Mouse (Mus musculus) small intestine, adult 2 months (tissue): ENCODE data around the gene St5. TPM values are rescaled to one million over a fixed set of nuclear protein-coding genes. Genes with fewer than 3 reads are reported as not detected.

Experiments
- H3K27ac ChIP-seq: fragments of 200-500 bp; 2 replicates; pipeline ENCODE4 v1.5.1; 2012; ENCODE audit warnings: low read depth, low read length, control low read depth, inconsistent platforms; ENCODE audit not compliant: insufficient read depth
- H3K27me3 ChIP-seq: fragments of 200-500 bp; 2 replicates; pipeline ENCODE4 v1.6.1; 2012; ENCODE audit warnings: mild to moderate bottlenecking, moderate library complexity, low read length, inconsistent platforms; ENCODE audit not compliant: control insufficient read depth, insufficient read depth
- H3K36me3 ChIP-seq: fragments of 200-500 bp; 2 replicates; pipeline ENCODE4 v1.6.1; 2012; ENCODE audit warnings: mild to moderate bottlenecking, low read length, control low read depth, inconsistent platforms; ENCODE audit not compliant: control insufficient read depth, insufficient read depth
- H3K4me1 ChIP-seq: fragments of 200-500 bp; 2 replicates; pipeline ENCODE4 v1.6.1; 2012; ENCODE audit warnings: low read length, inconsistent platforms, mixed read lengths; ENCODE audit not compliant: control insufficient read depth, insufficient read depth, insufficient read length
- H3K4me3 ChIP-seq: fragments of 200-500 bp; 2 replicates; pipeline ENCODE4 v1.5.1; 2012; ENCODE audit warnings: low read depth, mild to moderate bottlenecking, control low read depth, inconsistent platforms, low read length, moderate library complexity
- CTCF ChIP-seq: fragments of 200-500 bp; IDR thresholded peaks from 2 replicates; pipeline ENCODE4 v1.5.1; 2012; ENCODE audit warnings: low read depth, mild to moderate bottlenecking, control low read depth, inconsistent platforms, low read length, moderate library complexity, mixed read lengths; ENCODE audit not compliant: insufficient replicate concordance, insufficient read length; ENCODE audit errors: extremely low read depth
- POLR2A ChIP-seq: fragments of 200-500 bp; IDR thresholded peaks from 2 replicates; pipeline ENCODE4 v1.6.1; 2012; ENCODE audit warnings: low read depth, mild to moderate bottlenecking, control low read depth, inconsistent platforms, low read length, moderate library complexity
- WGBS: fragments of 180-500 bp; shearing (Covaris S2); methylation state at CpG from one replicate; pipeline ENCODE4 v1.1.7; 2018; 5-methylcytosine and 5-hydroxymethylcytosine counted together
- polyA plus RNA-seq: library from polyadenylated mRNA; depleted of rRNA; stranded (reverse); fragments of >200 nt; gene quantifications from 2 replicates; pipeline ENCODE4 v1.2.3, GENCODE M21; 2012

The St5 gene
- polyA plus RNA-seq, 1 experiment = 37.7 TPM

DNA sequence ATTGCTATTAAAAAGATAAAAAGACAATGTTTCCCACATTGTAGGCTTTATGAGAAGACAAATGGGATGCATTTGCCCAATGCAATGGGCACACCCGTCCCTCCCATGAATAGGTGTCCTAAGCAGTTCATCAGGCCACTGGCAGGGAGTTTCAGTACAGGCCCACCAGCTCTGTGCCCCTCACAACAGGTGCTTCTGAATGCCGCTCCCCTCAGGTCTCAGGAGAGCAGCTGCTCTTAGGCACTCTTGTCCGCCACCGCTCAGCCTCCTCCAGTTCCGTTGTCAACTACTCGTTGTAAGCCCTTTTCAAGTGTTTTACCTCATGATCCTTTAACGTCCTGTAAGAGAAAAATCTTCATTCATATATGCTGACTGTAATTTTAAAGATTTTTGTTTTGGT, 8.8 kb upstream of the St5 start:
- 94% methylated on average over 7 of the region's 7 CpGs for WGBS
- no peak for TF ChIP-seq CTCF
- TF ChIP-seq POLR2A = no peak

DNA sequence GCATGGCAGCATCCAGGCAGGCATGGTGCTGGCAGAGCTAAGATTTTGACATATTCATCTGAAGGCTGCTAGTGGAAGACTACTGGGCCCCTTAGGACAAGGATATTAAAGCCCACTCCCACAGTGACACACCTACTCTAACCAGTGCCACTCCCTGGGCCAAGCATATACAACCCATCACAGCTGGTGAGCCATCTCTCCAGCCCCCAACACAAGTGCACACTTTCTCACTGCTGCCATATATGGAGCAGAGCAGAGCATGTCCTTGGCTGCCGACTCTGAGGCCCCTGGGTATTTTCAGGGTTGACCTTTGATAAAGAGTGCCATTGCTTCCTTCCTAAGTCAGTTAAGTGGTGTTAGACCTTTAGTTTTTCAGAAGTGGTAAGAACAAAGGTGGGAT, 6.7 kb upstream of the St5 start:
- H3K4me1 ChIP-seq = peaks cover under 1% of the 10 kb centered on the region; the same call in 1 of the 2 replicates
- H3K27me3 ChIP-seq = no peaks in the 10 kb centered on the region
- WGBS = 33% methylated on average over 1 of the region's 1 CpGs
- no peak overlapping the region for H3K4me3 ChIP-seq
- peaks cover 17% of the 10 kb centered on the region for H3K36me3 ChIP-seq
- TF ChIP-seq CTCF (no peak), POLR2A (no peak)
- peak overlapping the region; percentile 2; the same call in 1 of the 2 replicates for H3K27ac ChIP-seq

More for the DNA sequence above, 8.8 kb upstream of the St5 start:
- Histone ChIP-seq H3K4me3 (no peak overlapping the region), H3K27me3 (no peaks in the 10 kb centered on the region), H3K4me1 (no peaks in the 10 kb centered on the region), H3K27ac (no peak overlapping the region), H3K36me3 (peaks cover 17% of the 10 kb centered on the region)

DNA sequence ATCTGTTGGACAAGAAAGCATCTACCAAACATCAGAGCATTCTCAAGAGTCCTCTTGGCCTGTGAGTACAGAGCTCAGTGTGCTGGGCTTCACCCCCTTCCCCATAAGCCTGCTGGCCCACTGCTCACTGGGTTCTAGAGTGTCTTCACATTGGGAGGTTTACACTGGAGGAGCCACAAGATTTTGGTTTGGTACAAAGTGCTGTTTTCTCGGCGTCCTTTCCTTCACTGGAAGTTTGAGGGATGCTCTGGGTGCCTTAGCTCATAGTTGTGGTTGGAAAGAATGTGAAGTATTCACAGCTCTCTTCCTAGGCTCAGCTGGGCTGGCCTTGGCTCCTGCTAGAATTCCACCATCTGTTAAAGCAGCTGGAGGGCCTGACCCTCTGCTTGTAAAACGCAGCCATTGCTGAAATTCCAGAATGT, 5.6 kb upstream of the St5 start:
- H3K27me3 ChIP-seq = no peaks in the 10 kb centered on the region
- TF ChIP-seq POLR2A = no peak
- TF ChIP-seq CTCF = no peak
- H3K27ac ChIP-seq = no peak overlapping the region
- WGBS = 65% methylated on average over 3 of the region's 3 CpGs
- no peak overlapping the region for H3K4me3 ChIP-seq
- peaks cover 5% of the 10 kb centered on the region; the same call in 1 of the 2 replicates for H3K4me1 ChIP-seq
- peaks cover 17% of the 10 kb centered on the region for H3K36me3 ChIP-seq

DNA sequence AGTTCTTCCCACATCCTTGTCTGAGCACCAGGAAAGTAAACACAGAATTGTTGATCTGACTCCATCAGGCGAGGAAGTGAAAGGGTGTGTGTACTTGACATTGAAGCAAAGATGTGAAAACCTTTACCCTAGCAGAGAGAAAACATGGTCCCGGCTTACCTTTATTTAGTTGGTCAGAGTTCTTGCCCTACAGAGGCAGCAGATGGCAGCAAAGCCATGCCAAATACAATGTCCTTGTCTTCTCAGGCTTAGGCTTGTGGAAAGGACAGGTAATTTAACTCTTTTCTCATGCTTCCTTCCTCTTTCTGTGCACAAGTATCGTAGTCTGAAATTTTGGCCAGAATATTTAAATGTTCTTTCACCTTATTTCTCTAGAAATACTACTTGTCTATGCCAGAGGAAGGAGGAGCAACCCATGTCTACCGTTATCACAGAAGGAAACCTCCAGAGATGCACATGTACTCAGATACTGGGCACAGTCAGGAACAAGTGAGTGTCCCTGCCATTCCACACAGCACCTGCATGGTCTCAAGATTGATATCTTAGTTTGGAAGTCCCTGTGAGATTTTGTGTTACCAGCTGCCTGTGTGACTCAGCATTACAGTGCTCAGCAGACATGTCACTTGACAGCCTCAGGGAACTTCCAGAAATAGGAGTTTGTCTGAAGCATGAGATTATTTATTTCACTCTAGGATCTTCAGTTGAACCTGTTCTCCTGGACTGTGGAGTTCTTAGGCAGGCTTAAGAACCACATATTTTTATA, 3.8 kb upstream of the St5 start:
- Histone ChIP-seq H3K27me3 (no peaks in the 10 kb centered on the region), H3K4me3 (no peak overlapping the region), H3K36me3 (peaks cover 13% of the 10 kb centered on the region), H3K4me1 (peaks cover 8% of the 10 kb centered on the region; the same call in 1 of the 2 replicates), H3K27ac (no peak overlapping the region)
- TF ChIP-seq POLR2A = no peak
- TF ChIP-seq CTCF = no peak
- 35% methylated on average over 4 of the region's 4 CpGs for WGBS

DNA sequence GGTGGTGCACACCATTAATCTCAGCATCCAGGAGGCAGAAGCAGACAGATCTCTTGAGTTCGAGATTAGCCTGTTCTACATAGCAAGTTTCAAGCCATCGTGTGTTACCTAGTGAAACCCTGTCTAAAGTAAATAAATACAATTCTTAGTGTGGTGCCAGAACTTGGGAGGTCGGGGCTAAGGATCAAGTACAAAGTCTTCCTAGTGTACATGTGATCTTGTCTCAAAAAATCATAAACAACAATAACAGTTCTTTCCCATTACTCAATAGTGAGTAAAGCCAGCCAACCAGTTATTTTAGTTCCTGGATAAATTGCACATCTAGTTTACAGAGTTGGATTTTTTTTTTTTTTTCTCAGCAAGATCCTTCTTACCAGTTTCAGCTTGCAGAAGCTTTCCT, 1.1 kb upstream of the St5 start:
- 26% methylated on average over 3 of the region's 3 CpGs for WGBS
- Histone ChIP-seq H3K27me3 (no peaks in the 10 kb centered on the region), H3K4me3 (no peak overlapping the region), H3K27ac (no peak overlapping the region), H3K4me1 (peaks cover 8% of the 10 kb centered on the region; the same call in 1 of the 2 replicates), H3K36me3 (peaks cover 6% of the 10 kb centered on the region; the same call in 1 of the 2 replicates)
- TF ChIP-seq CTCF (no peak), POLR2A (no peak)

DNA sequence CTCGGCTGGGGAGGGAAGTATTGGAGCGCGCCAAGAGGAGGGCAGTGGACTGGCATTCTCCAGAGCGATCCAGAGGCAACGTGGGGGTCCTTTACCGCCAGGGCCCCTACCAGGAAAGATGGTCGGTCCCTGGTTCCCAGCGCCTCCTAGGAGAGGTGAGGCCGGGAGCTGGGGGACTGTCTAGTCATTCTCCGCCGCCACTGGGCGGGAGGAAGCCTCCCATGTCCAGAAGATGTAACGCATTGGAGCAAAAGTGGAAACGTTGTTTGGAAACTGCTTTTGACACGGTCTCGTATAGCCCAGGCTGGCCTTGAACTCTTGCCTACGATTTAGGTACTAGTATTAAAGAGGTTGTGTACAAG, 592 bp upstream of the St5 start:
- WGBS = 2% methylated on average over 17 of the region's 17 CpGs
- no peak for TF ChIP-seq POLR2A
- peaks cover 8% of the 10 kb centered on the region; the same call in 1 of the 2 replicates for H3K4me1 ChIP-seq
- peak overlapping the region; percentile 97 for H3K4me3 ChIP-seq
- H3K27me3 ChIP-seq = no peaks in the 10 kb centered on the region
- peaks cover 4% of the 10 kb centered on the region; the same call in 1 of the 2 replicates for H3K36me3 ChIP-seq
- H3K27ac ChIP-seq = peak overlapping the region; percentile 19; the same call in 1 of the 2 replicates

DNA sequence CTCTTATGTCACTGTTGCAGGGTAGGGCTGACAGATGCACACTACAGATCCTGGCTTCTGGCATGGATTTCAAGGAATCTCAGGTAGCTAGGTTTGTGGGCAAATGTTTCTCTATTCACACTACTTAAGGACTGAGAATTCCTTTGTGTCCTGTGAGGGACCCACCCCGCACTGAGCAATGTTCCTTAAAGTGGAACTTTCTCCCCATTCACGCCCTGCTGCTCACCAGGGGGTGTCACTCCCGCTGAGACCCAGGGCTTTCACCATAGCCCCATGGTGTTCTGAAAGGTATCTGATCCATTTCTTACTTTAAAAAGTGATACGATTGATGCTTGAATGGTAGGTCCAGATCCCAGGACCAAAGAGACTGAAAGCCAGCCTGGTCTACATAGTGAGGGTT, 684 bp downstream of the St5 start:
- no peak overlapping the region for H3K4me3 ChIP-seq
- no peaks in the 10 kb centered on the region for H3K27me3 ChIP-seq
- H3K4me1 ChIP-seq = peaks cover 8% of the 10 kb centered on the region; the same call in 1 of the 2 replicates
- H3K36me3 ChIP-seq = 0 out of 2 replicates have a peak, but pooled peaks cover 2% of the 10 kb centered on the region
- TF ChIP-seq CTCF (no peak), POLR2A (no peak)
- 79% methylated on average over 4 of the region's 4 CpGs for WGBS
- no peak overlapping the region for H3K27ac ChIP-seq
